Mouse (Mus musculus) heart, adult 2 months (tissue): ENCODE measurements at regions not wholly inside any gene's neighbourhood (a gene's known extent, or its start where the extent isn't known, plus 50 kb on each side); places are given as distances from the start of the nearest gene placed in this dataset.

Experiments used
- CTCF ChIP-seq: fragments of 200-600 bp; IDR thresholded peaks from 2 replicates; pipeline ENCODE4 v1.8.1; 2022; ENCODE audit warnings: antibody characterized with exemption, mild to moderate bottlenecking, moderate library complexity
- EP300 ChIP-seq: fragments of 200-500 bp; IDR thresholded peaks from 2 replicates; pipeline ENCODE4 v1.6.1; 2011; ENCODE audit warnings: low read depth, low read length, control low read depth; ENCODE audit not compliant: insufficient read depth

DNA sequence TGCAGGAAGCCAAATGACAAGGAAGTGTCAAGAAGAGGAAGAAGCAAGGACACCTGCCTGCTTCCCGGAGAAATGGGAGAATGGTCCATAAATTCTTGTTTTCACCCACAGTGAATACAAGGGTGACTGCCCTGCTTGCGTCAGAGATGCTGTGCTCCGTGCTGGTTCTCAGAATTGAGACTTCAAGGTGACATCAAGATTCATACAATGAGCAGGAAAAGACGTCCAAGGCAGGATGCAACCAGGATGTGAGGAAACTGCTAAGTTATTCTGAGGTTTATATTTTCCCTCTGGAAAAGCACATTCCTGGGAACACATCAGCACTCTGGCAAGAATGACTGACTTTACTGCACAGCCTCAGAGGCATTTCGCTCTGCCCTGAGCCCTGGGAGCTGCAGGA lies 650.0 kb upstream of the Igfbp3 start:
- TF ChIP-seq EP300 (no peak), CTCF (no peak)
